Mouse (Mus musculus): Measurements from ENCODE around the gene Pax1. TPM values are rescaled to one million over a fixed set of nuclear protein-coding genes. Genes with fewer than 3 reads are reported as not detected.

Pax1 gene
- polyA plus RNA-seq, 1 experiment from 2014 or later = not detected

DNA sequence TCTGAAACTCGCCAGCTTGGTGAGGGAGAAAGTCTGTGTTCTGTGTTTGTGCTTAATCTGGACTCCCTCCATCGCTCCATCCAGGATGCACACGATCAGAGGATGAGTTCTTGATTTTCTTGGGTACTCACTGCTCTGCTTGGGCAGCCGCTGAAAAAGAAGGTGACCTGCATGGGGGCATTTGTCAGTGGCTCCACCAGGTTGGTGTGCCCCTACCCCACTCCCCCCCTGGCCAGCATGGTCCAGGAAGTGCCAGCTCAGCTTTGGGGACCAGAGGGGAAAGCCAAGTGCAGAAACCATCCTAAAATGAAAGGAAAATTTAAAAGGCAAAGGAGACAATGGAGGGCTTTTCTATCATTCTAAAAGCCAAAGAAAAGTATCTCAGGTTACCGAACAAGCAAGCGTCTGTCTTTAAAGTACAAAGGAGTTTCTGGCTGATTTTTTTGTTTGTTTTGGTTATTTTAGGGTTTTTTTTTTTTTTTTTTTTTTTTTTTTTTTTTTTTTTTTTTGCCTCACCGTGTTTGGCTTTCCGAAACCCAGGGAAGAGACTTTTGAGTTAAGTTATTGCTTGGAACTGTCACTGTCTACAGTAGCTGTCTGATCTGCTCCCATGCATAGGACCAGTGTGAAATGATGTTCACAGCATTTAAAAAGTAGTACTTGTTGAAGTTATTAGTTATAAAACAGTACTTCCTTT is 13.4 kb downstream of the Pax1 start:
- 5% methylated on average over 8 of the region's 8 CpGs for WGBS
- no peak overlapping the region for H3K9ac ChIP-seq (ENCODE audit: low read depth, low read length)
- ATAC-seq = no peak
- no peak overlapping the region for H3K4me2 ChIP-seq (replicated peaks; ENCODE audit: low read depth)
- H3K27me3 ChIP-seq (replicated peaks; ENCODE audit: control insufficient read depth, insufficient read depth, low read length) = peaks cover 73% of the 10 kb centered on the region
- H3K4me1 ChIP-seq (replicated peaks; ENCODE audit: control insufficient read depth, insufficient read depth, low read length) = no peaks in the 10 kb centered on the region
- H3K9me3 ChIP-seq (ENCODE audit: control insufficient read depth) = no peaks in the 10 kb centered on the region
- no peak for TF ChIP-seq CTCF (IDR thresholded peaks at IDR 0.05; ENCODE audit: low read depth)
- H3K4me3 ChIP-seq (ENCODE audit: low read depth, low read length) = no peak overlapping the region
- H3K27ac ChIP-seq (ENCODE audit: low read depth, low read length) = no peak overlapping the region
- no peaks in the 10 kb centered on the region for H3K36me3 ChIP-seq (ENCODE audit: control insufficient read depth, insufficient read depth)

DNA sequence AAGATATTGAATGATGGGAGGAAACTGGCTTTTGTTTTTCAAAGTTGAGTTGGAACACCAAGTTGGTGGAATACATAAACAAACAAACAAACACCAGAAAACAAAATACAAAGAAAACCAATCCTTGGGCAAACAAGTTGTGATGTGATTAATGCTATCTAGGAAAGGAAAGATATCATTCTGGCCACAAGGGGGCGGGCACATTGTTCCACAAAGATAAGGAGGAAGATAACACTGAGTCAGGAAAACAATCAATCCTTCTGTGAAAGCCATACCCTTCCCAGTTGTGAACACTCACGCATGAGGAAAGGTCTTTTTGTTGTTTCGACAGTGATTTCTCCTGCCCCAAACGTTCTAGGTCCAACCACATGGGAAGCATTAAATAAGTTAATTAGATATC is 17.2 kb downstream of the Pax1 start:
- no peaks in the 10 kb centered on the region for H3K36me3 ChIP-seq (ENCODE audit: control insufficient read depth, insufficient read depth)
- WGBS = 8% methylated on average over 4 of the region's 4 CpGs
- no peak overlapping the region for H3K9ac ChIP-seq (ENCODE audit: low read depth, low read length)
- H3K4me1 ChIP-seq (replicated peaks; ENCODE audit: control insufficient read depth, insufficient read depth, low read length) = no peaks in the 10 kb centered on the region
- H3K9me3 ChIP-seq (ENCODE audit: control insufficient read depth) = no peaks in the 10 kb centered on the region
- TF ChIP-seq CTCF (IDR thresholded peaks at IDR 0.05; ENCODE audit: low read depth) = peak; percentile 78
- H3K27ac ChIP-seq (ENCODE audit: low read depth, low read length) = no peak overlapping the region
- H3K4me3 ChIP-seq (ENCODE audit: low read depth, low read length) = no peak overlapping the region
- no peak overlapping the region for H3K4me2 ChIP-seq (replicated peaks; ENCODE audit: low read depth)
- H3K27me3 ChIP-seq (replicated peaks; ENCODE audit: control insufficient read depth, insufficient read depth, low read length) = peaks cover 38% of the 10 kb centered on the region
- ATAC-seq = no peak

DNA sequence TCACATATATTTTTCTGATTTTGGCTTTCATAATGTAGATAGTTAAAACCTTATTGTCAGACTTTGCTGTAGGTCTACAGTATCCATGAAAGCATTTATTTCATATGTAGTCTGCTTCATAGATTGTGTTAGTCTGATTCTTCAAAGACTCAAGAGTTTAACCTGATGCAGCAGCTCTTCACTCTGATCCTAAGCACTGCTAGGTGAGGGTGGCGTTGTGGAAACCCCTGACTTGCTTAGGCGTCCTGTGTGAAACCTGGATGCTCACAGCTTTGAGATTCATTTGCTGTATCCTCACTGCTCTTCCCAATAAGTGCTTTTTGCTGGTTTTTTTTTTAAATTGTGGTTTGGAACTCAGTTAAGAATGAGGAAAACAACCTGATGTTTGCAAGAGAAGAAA is 21.6 kb downstream of the Pax1 start:
- H3K36me3 ChIP-seq (ENCODE audit: control insufficient read depth, insufficient read depth) = no peaks in the 10 kb centered on the region
- H3K9ac ChIP-seq (ENCODE audit: low read depth, low read length) = no peak overlapping the region
- WGBS = 78% methylated on average over 2 of the region's 2 CpGs

DNA sequence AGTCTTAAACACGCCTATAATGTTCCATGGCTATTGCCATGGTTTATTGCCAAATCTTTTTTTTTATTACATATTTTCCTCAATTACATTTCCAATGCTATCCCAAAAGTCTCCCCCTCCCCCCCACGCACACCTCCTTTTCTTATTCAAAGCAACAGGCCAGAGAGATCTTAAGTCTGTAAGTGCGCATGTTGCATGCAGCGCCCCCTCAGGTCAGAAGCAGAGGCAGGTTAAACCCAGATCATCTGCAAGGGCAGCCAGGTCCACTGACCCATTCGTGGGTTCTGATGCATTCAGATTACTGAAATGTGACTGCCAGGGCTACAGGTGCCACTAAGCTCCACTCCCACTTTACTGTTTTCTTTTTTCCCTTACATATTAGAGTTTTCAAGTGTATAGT is 25.2 kb downstream of the Pax1 start:
- Histone ChIP-seq H3K4me2 (replicated peaks; ENCODE audit: low read depth) (no peak overlapping the region), H3K9me3 (ENCODE audit: control insufficient read depth) (no peaks in the 10 kb centered on the region), H3K9ac (ENCODE audit: low read depth, low read length) (no peak overlapping the region), H3K27me3 (replicated peaks; ENCODE audit: control insufficient read depth, insufficient read depth, low read length) (no peaks in the 10 kb centered on the region), H3K4me1 (replicated peaks; ENCODE audit: control insufficient read depth, insufficient read depth, low read length) (no peaks in the 10 kb centered on the region), H3K4me3 (ENCODE audit: low read depth, low read length) (no peak overlapping the region), H3K27ac (ENCODE audit: low read depth, low read length) (no peak overlapping the region), H3K36me3 (ENCODE audit: control insufficient read depth, insufficient read depth) (no peaks in the 10 kb centered on the region)
- ATAC-seq = no peak
- peak; percentile 20 for TF ChIP-seq CTCF (IDR thresholded peaks at IDR 0.05; ENCODE audit: low read depth)
- WGBS = 55% methylated on average over 5 of the region's 5 CpGs

More for the DNA sequence above, 21.6 kb downstream of the Pax1 start:
- no peak overlapping the region for H3K27ac ChIP-seq (ENCODE audit: low read depth, low read length)
- H3K4me2 ChIP-seq (replicated peaks; ENCODE audit: low read depth) = no peak overlapping the region
- no peak for TF ChIP-seq CTCF (IDR thresholded peaks at IDR 0.05; ENCODE audit: low read depth)
- no peaks in the 10 kb centered on the region for H3K9me3 ChIP-seq (ENCODE audit: control insufficient read depth)
- ATAC-seq = no peak
- no peaks in the 10 kb centered on the region for H3K4me1 ChIP-seq (replicated peaks; ENCODE audit: control insufficient read depth, insufficient read depth, low read length)
- H3K27me3 ChIP-seq (replicated peaks; ENCODE audit: control insufficient read depth, insufficient read depth, low read length) = no peaks in the 10 kb centered on the region; the same call in 1 of the 2 replicates
- H3K4me3 ChIP-seq (ENCODE audit: low read depth, low read length) = no peak overlapping the region

DNA sequence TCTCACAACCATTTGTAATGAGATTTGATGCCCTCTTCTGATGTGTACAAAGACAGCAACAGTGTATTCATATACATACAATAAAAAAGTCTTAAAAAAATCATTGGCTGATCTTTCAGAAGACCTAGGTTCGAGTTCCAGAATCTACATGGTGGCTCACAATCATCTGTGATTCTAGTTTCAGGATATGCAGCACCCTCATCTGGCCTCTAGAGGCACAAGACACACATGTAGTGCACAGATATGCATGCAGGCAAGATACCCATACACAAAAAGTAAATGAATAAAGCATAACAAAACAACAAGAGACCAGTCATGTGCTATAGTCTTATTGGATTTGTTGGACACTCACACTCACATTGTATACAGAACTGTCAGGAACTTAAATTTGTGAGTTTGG is 47.6 kb downstream of the Pax1 start:
- no peak overlapping the region for H3K4me2 ChIP-seq (replicated peaks; ENCODE audit: low read depth)
- no peak for ATAC-seq
- no peaks in the 10 kb centered on the region for H3K4me1 ChIP-seq (replicated peaks; ENCODE audit: control insufficient read depth, insufficient read depth, low read length)
- no peak for TF ChIP-seq CTCF (IDR thresholded peaks at IDR 0.05; ENCODE audit: low read depth)
- no peak overlapping the region for H3K9ac ChIP-seq (ENCODE audit: low read depth, low read length)
- H3K27ac ChIP-seq (ENCODE audit: low read depth, low read length) = no peak overlapping the region
- no peaks in the 10 kb centered on the region for H3K36me3 ChIP-seq (ENCODE audit: control insufficient read depth, insufficient read depth)
- H3K27me3 ChIP-seq (replicated peaks; ENCODE audit: control insufficient read depth, insufficient read depth, low read length) = no peaks in the 10 kb centered on the region
- H3K4me3 ChIP-seq (ENCODE audit: low read depth, low read length) = no peak overlapping the region
- no peaks in the 10 kb centered on the region for H3K9me3 ChIP-seq (ENCODE audit: control insufficient read depth)
- WGBS = 53% methylated on average over 1 of the region's 1 CpGs

DNA sequence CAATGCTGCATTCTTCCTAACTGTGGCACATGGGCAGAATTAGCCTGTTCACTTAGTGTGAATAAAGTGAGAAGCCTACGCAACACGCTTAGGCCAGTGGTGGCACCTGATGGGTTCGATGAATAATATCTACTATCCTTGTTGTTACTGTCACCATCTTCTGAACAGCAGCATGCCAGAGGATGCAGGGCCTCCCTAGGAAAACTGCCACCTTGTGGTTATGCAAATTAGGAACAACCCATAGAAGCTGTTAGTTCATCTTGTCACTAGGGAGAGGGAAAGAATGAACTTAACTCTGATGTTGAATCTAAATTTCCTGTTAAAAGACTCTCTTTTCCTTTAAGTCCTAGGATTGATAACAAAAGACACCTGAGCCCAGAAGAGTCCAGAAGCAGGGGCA is 53.3 kb downstream of the Pax1 start:
- H3K4me2 ChIP-seq (replicated peaks; ENCODE audit: low read depth) = no peak overlapping the region
- WGBS = 94% methylated on average over 3 of the region's 3 CpGs
- TF ChIP-seq CTCF (IDR thresholded peaks at IDR 0.05; ENCODE audit: low read depth) = no peak
- H3K9me3 ChIP-seq (ENCODE audit: control insufficient read depth) = no peaks in the 10 kb centered on the region
- no peaks in the 10 kb centered on the region for H3K4me1 ChIP-seq (replicated peaks; ENCODE audit: control insufficient read depth, insufficient read depth, low read length)
- H3K9ac ChIP-seq (ENCODE audit: low read depth, low read length) = no peak overlapping the region
- H3K4me3 ChIP-seq (ENCODE audit: low read depth, low read length) = no peak overlapping the region
- no peak for ATAC-seq
- no peaks in the 10 kb centered on the region for H3K27me3 ChIP-seq (replicated peaks; ENCODE audit: control insufficient read depth, insufficient read depth, low read length)
- H3K27ac ChIP-seq (ENCODE audit: low read depth, low read length) = no peak overlapping the region
- no peaks in the 10 kb centered on the region for H3K36me3 ChIP-seq (ENCODE audit: control insufficient read depth, insufficient read depth)

Data from intestine, postnatal 0 days (tissue).